In genomic region chr1:92933611-92934010, GRCm38 (mm10) we compare ENCODE assay signal across 8 mouse cellular contexts. TPM values are rescaled to one million over a fixed set of nuclear protein-coding genes. Genes with fewer than 3 reads are reported as not detected.
DNase-seq lines count a peak whose midpoint lies in the region; ATAC-seq and TF ChIP-seq lines count a peak whose summit lies in the region.

No protein-coding gene starts in this region.

- H3K4me1 ChIP-seq in heart, embryonic 11.5 days (ENCODE audit: control insufficient read depth, insufficient read depth, low read length) = peaks cover 11% of the 10 kb centered on the region
- H3K4me1 ChIP-seq in E14TG2a.4 (replicated peaks; ENCODE audit: low read depth, low read length) = peaks cover 27% of the 10 kb centered on the region
- H3K4me1 ChIP-seq in forebrain, postnatal 0 days (ENCODE audit: insufficient read depth) = peaks cover 21% of the 10 kb centered on the region

- WGBS in heart, embryonic 11.5 days (ENCODE audit: insufficient replicate concordance) = 74% methylated on average over 4 of the region's 4 CpGs
- 81% methylated on average over 4 of the region's 4 CpGs for WGBS in forebrain, postnatal 0 days

- peak overlapping the region; percentile 78 for H3K4me2 ChIP-seq in heart, embryonic 11.5 days
- peak overlapping the region; percentile 77 for H3K4me2 ChIP-seq in forebrain, postnatal 0 days (ENCODE audit: low read depth)

- peak overlapping the region; percentile 66 for H3K9ac ChIP-seq in heart, embryonic 11.5 days (ENCODE audit: low read depth, low read length)
- peak overlapping the region; percentile 70 for H3K9ac ChIP-seq in forebrain, postnatal 0 days

- H3K27ac ChIP-seq in heart, embryonic 11.5 days (ENCODE audit: low read depth, low read length) = peak overlapping the region; percentile 85
- peak overlapping the region; percentile 97 for H3K27ac ChIP-seq in forebrain, postnatal 0 days (ENCODE audit: low read depth, low read length)

- H3K4me3 ChIP-seq in heart, embryonic 11.5 days (ENCODE audit: low read depth, low read length) = peak overlapping the region; percentile 77
- peak overlapping the region; percentile 91 for H3K4me3 ChIP-seq in E14TG2a.4 (replicated peaks; ENCODE audit: low read length)
- H3K4me3 ChIP-seq in forebrain, postnatal 0 days (ENCODE audit: low read depth, low read length) = peak overlapping the region; percentile 62

- no peak for ATAC-seq in heart, embryonic 11.5 days (replicated peaks; ENCODE audit: insufficient number of reproducible peaks, low FRiP score, low TSS enrichment)
- no peak for ATAC-seq in forebrain, postnatal 0 days
- peak; percentile 24; the same call in 1 of the 2 replicates for ATAC-seq in megakaryocyte, adult 5-6 weeks (ENCODE audit: poor library complexity, severe bottlenecking)

- no peak for DNase-seq in heart, adult 11 months
- no peak for DNase-seq in forebrain, postnatal 0 days
- no peak for DNase-seq in cerebellum, adult 8-10 months
- DNase-seq in adipocyte (ENCODE audit: low spot score) = no peak
- DNase-seq in right cerebral cortex, adult 2 months (ENCODE audit: low spot score in 2 of 2) = no peak

- no peaks in the 10 kb centered on the region for H3K36me3 ChIP-seq in heart, embryonic 11.5 days (ENCODE audit: control insufficient read depth, insufficient read depth, low read length)
- peaks cover 17% of the 10 kb centered on the region for H3K36me3 ChIP-seq in E14TG2a.4 (ENCODE audit: insufficient read depth, low read length)
- peaks cover 10% of the 10 kb centered on the region for H3K36me3 ChIP-seq in forebrain, postnatal 0 days (ENCODE audit: insufficient read depth)

- H3K9me3 ChIP-seq in heart, embryonic 11.5 days (replicated peaks; ENCODE audit: control insufficient read depth, low read length) = no peaks in the 10 kb centered on the region; the same call in 1 of the 2 replicates
- no peaks in the 10 kb centered on the region for H3K9me3 ChIP-seq in E14TG2a.4 (ENCODE audit: low read length)
- H3K9me3 ChIP-seq in forebrain, postnatal 0 days (ENCODE audit: low read length) = no peaks in the 10 kb centered on the region

- no peaks in the 10 kb centered on the region for H3K27me3 ChIP-seq in heart, embryonic 11.5 days (ENCODE audit: control insufficient read depth, insufficient read depth, low read length)
- H3K27me3 ChIP-seq in E14TG2a.4 (ENCODE audit: insufficient read depth, low read length) = peaks cover 42% of the 10 kb centered on the region
- H3K27me3 ChIP-seq in forebrain, postnatal 0 days (ENCODE audit: insufficient read depth, low read length) = 0 out of 2 replicates have a peak, but pooled peaks cover 1% of the 10 kb centered on the region

- TF ChIP-seq CTCF in E14TG2a.4 (conservative IDR thresholded peaks at IDR 0.05; ENCODE audit: low read length) = no peak
- no peak for TF ChIP-seq CTCF in forebrain, postnatal 0 days (IDR thresholded peaks at IDR 0.05; ENCODE audit: low read depth)

RNA-seq across cellular contexts. Expression of gene Capn10, which starts 0.6 kb away (rescaled TPM):
- polyA plus RNA-seq in heart, embryonic 11.5 days (2014; fragmentation: Nextera tagmentation; extraction: Ambion mirVana) = 11.8 and 14.7 TPM in 2 replicates
- total RNA-seq in forebrain, postnatal 0 days (2014; rRNA removed) = 84.2 and 97.3 TPM in 2 replicates
- 47.7 and 56.7 TPM in 2 replicates for polyA plus RNA-seq in forebrain, postnatal 0 days (2015; fragmentation: Nextera tagmentation; extraction: Ambion mirVana)
- 2.7 and 5.2 TPM in 2 replicates for total RNA-seq in megakaryocyte, adult 5-6 weeks (2015)
- total RNA-seq in megakaryocyte, adult 5-6 weeks (2017) = 6.4 and 8.7 TPM in 2 replicates

RNA-seq across cellular contexts. Expression of gene Gpr35, which starts 17.1 kb away (rescaled TPM):
- 0.09 TPM in 1 of 2 replicates, not detected in the other for polyA plus RNA-seq in heart, embryonic 11.5 days (2014; fragmentation: Nextera tagmentation; extraction: Ambion mirVana)
- total RNA-seq in forebrain, postnatal 0 days (2014; rRNA removed) = 0.38 and 1.8 TPM in 2 replicates
- polyA plus RNA-seq in forebrain, postnatal 0 days (2015; fragmentation: Nextera tagmentation; extraction: Ambion mirVana) = 0.28 and 0.44 TPM in 2 replicates
- 69.5 and 72.6 TPM in 2 replicates for total RNA-seq in megakaryocyte, adult 5-6 weeks (2015)
- total RNA-seq in megakaryocyte, adult 5-6 weeks (2017) = 46.4 and 47.2 TPM in 2 replicates

RNA-seq across cellular contexts. Expression of gene Rnpepl1, which starts 23.0 kb away (rescaled TPM):
- polyA plus RNA-seq in heart, embryonic 11.5 days (2014; fragmentation: Nextera tagmentation; extraction: Ambion mirVana) = 21.7 and 24.6 TPM in 2 replicates
- 36.8 and 37.5 TPM in 2 replicates for total RNA-seq in forebrain, postnatal 0 days (2014; rRNA removed)
- polyA plus RNA-seq in forebrain, postnatal 0 days (2015; fragmentation: Nextera tagmentation; extraction: Ambion mirVana) = 21.3 and 25.3 TPM in 2 replicates
- total RNA-seq in megakaryocyte, adult 5-6 weeks (2015) = 29.3 and 30.1 TPM in 2 replicates
- 20.4 and 23.6 TPM in 2 replicates for total RNA-seq in megakaryocyte, adult 5-6 weeks (2017)

RNA-seq across cellular contexts. Expression of gene Dusp28, which starts 26.8 kb away (rescaled TPM):
- 6.2 and 6.9 TPM in 2 replicates for polyA plus RNA-seq in heart, embryonic 11.5 days (2014; fragmentation: Nextera tagmentation; extraction: Ambion mirVana)
- 17.4 and 25.7 TPM in 2 replicates for total RNA-seq in forebrain, postnatal 0 days (2014; rRNA removed)
- polyA plus RNA-seq in forebrain, postnatal 0 days (2015; fragmentation: Nextera tagmentation; extraction: Ambion mirVana) = 22.3 and 24.0 TPM in 2 replicates
- total RNA-seq in megakaryocyte, adult 5-6 weeks (2015) = 8.2 and 8.9 TPM in 2 replicates
- total RNA-seq in megakaryocyte, adult 5-6 weeks (2017) = 2.0 and 2.4 TPM in 2 replicates

RNA-seq across cellular contexts. Expression of gene Ankmy1, which starts 30.9 kb away (rescaled TPM):
- 0.34 and 0.70 TPM in 2 replicates for polyA plus RNA-seq in heart, embryonic 11.5 days (2014; fragmentation: Nextera tagmentation; extraction: Ambion mirVana)
- 0.33 and 0.46 TPM in 2 replicates for total RNA-seq in forebrain, postnatal 0 days (2014; rRNA removed)
- 0.24 and 0.27 TPM in 2 replicates for polyA plus RNA-seq in forebrain, postnatal 0 days (2015; fragmentation: Nextera tagmentation; extraction: Ambion mirVana)
- total RNA-seq in megakaryocyte, adult 5-6 weeks (2015) = 0.20 TPM in 1 of 2 replicates, not detected in the other
- not detected in 2 replicates for total RNA-seq in megakaryocyte, adult 5-6 weeks (2017)

Comparison
In these comparisons a context has a peak if more than half of its experiments do, and no peak if none do; other contexts are left out.
1. RNA of gene Gpr35, which starts 17.1 kb away (total RNA-seq): 46.4 to 72.6 TPM in megakaryocyte, adult 5-6 weeks; 0.38 to 1.8 TPM in forebrain, postnatal 0 days; every median in the first group is over 10 times any median in the second.
2. Peak in every context shown above with its lines, with median percentiles within 50 percentile points of each other: H3K4me3 ChIP-seq.